Mouse (Mus musculus) cerebellum, adult 9-11 months (tissue): ENCODE measurements around the gene Inpp5k.
"Not testable (repeated sequence)": the region's sequence is repeated elsewhere in the genome, so short reads cannot be mapped to it uniquely, and the experiment has no call there.

ENCODE experiments used
- DNase-seq: peaks from one replicate; pipeline ENCODE4 v3.0.0; 2022

The Inpp5k gene

DNA sequence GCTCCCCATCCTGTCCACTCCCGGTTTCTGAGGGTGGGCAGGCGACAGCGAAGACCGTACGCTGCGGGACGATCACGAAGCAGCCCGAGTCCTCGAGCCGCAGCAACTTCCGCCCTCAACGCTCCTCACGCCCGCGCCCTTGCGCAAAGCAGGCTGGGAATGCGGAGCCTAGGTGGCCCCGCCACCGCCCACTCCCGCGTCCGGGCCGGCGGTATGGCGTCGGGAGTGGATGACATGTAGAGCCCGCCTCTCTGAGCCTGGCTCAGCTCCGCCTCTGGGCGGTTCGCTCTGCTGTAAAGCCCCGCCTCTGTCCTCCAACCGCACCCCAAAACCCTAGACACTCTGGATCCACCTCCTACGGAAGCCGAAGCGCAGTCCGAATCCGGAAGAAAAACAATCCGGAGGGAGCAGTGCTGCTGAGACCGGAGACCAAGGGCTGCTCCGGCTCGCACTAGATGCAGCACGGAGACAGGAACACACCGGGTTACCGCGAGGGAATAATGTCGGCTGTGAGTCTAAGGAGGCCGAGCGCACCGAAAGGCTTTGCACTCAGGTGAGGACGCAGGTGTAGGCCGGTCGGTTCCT lies at the start of gene Inpp5k:
Gene Inpp5k (plus strand): TSS at position 344 of the 585 bp plus-strand sequence.
- DNase-seq = peak; percentile 98

DNA sequence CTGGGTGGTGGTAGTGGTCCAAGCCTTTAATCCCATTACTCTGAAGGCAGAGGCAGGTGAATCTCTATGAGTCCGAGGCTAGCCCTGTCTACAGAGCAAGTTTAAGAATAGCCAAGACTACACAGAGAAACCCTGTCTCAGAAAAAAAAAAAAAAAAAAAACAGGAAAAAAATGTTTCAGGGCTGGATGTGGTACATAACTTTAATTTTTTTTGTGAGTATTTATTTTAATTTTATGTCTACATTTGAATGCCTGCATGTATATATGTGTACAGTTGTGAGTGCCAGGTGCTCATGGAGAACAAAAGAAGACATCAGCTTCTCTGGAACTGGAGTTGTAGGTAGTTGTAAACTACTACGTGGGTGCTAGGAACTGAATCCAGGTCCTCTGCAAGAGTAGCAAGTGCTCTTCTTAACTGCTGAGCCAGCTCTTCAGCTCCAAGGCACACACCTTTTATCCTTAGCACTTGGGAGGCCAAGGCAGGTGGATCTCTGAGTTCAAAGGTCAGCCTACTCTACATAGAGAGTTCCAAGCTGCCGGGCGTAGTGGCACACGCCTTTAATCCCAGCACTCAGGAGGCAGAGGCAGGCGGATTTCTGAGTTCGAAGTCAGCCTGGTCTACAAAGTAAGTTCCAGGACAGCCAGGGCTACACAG lies 49.2 kb upstream of the Inpp5k start:
- DNase-seq = peak; percentile 12

DNA sequence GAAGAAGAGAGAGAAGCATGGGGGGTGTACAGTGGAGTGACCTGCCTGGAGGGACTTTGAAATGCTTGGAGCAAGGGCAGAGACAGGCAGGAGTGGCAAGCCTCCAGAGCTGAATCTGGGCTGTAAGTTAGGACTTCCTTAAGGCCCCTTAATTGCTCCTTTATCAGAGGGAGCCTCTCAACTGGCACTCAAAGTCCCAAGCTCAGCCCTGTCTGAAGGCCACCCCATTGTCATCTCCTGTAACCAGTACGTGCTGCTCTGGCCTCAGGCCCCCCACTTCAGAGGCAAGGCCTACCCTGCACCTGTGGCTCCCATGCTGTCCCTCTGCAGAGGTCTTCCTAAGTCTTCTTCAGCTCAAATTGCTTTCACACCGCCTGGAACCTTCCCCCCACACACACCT lies 47.3 kb upstream of the Inpp5k start:
- no peak for DNase-seq

- no peak for DNase-seq
Observed at GRCm38 (mm10) chr11:75585061-75585460, 45.7 kb upstream of the Inpp5k start.

DNA sequence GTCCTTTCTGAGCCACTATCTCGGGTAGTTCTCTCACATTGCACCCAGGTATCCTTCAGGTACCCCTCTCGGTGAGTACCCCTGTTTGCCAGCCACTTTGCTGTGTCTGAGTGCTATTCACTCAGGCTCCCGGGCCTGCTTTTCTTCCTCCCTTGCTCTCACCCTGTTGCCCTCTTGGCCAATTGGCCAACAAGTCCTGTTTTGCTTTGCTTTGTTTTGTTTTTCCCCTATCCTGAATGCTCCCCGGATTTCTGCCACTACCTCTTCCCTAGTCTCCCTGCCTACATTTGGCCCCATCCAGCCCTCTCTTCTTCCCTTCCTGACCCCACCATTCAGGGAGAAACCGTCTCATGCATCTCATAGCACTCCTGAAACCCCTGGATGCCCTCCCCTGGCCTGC lies 44.8 kb upstream of the Inpp5k start:
- no peak for DNase-seq

DNA sequence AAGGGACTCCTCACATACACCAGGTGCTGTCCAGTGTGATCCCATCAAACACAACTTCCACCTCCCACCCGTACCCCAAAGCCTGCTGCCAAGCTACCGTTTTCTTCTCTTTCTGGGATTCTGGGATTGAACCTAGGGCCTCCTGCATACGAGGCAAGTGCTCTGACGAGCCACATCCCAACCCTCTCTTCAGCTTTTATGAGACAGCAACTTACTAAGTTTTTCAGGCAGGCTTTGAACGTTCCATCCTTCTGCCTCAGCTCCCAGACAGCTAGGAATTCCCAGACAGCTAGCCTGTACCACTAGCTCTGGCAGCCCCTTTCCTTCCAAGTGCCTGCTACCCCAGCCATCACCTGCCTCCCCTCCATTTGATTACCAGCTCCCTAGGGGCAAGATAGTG lies 43.8 kb upstream of the Inpp5k start:
- no peak for DNase-seq

DNA sequence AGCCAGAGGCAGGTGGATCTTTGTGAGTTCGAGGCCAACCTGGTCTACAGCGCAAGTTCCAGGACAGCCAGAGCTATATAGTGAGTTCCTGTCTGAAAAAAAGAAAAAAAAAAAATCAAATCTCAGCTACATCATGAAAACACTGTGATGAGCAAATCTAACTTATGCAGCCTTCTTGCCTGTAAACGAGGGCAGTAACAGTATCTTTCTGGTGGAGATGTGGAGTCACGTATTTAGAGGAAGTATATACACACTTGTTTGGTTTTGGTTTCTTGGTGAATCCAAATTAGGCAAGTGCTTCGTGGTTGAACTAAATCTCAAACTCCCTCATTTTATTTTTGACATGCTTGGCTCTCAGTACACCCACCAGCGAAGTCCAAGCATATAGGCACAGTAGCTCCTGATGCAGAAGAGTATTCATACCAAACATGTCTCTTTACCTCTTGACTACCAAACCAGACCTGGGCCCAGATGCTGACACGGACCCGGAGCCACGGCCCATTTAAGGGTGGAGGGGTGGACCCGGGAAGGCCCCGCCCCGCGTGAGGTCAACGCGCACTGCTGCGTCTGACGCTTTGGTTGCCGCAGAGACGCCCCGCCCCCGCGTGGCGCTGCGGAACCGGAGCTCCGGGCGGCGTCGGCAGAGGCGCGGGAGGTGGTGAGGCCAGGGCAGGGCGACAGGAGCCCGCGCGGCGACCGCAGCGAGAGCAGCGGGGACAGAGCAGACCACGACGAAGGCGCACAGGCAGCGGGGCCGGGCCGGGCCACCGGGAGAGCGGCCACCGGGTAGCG lies 43.1 kb upstream of the Inpp5k start, which contains the start of gene Pitpna:
Gene Pitpna (plus strand): TSS at position 605 of the 792 bp plus-strand sequence.
- DNase-seq = peak; percentile 96

DNA sequence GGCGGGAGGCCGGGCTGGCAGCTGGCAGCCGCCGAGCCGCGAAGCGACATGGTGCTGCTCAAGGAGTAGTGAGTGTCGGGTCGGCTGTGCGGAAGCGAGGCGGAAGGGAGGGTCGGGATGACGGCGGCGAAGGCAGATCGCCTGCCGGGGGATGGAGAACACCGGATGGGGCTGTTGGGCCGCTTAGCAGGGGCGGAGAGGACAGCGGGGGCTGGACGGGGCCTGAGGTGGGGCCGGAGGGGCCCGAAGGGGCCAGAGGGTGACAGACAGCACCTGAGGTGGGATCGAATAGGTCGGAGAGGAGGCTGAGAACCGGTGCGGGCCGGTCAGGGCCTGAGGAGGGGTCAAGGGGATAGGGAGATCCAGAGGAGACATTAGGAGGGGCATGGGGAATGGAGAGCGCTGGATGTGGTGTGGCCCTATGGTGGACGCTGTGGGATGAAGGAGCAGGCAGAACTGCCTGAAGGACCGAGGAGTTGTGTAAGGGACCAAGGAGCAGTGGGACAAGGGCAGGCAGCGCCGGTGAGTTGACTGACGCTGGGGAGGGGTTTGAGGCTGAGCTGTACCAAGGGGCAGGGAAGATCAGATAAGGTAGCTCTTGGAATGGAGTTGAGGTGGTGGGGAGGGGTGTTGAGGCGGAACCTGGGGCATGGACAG lies 42.4 kb upstream of the Inpp5k start:
- DNase-seq = no peak

DNA sequence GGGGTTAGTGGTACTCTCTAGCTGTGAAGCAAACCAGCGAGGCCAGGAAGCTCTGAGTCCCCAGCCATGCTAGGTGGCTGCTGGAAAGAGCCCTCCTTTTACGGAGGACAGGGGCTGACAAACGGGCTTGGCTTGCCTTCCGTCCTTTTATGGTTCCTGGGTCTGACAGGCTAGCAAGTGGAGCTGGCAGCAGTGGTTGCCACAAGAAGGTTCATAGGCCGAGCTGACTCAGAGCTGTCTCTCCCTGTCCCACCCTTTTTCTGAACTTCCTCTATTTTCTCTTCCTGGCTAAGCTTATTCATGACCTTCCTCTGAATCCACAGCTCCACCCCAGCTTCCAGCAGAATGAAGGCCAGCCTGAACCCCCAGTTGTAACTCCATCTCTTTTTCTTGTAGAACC lies 38.2 kb upstream of the Inpp5k start:
- no peak for DNase-seq

DNA sequence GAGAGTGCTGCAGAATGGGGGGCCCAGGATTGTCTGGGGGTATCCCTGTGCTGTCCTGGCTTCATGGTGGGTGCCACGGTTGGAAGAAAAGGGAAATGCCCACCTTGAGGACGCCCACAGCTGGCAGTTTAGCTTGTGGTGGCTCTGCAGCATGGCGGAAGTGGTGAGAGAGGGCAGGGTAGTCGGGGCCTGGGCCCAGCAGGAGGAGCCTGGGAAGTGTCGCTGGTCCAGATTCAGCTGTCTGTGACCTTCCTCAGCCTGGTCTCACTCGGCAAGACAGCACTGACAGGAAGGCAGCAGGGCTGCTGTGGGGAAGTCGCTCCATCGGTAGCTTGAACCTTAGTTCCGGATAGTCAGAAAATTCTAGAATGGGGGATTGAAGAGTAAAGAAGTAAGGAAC lies 36.4 kb upstream of the Inpp5k start:
- DNase-seq = no peak

DNA sequence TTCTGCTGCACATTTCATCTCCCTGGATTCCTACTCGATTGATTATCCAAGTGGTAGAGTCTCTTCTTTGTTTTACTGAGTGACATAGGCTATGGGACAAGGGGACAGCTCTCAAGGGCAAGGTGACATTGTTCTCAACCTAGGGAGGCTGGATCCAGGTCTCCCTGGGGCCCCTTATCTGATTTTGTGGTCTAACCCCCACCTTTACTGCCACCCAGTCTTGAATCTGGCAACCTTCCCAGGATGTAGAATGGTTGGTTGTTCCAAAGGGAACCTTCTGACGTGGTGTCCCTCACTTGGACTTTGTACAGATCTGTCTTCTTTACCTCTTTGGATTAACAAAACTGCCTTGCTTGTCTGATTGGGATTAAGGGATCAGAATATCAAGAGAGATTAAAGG lies 35.4 kb upstream of the Inpp5k start:
- DNase-seq = no peak

- no peak for DNase-seq
Observed at GRCm38 (mm10) chr11:75595816-75596215, 35.0 kb upstream of the Inpp5k start.

GRCm38 (mm10) chr11:75596726-75597255 lies 34.0 kb upstream of the Inpp5k start:
- DNase-seq = no peak

DNA sequence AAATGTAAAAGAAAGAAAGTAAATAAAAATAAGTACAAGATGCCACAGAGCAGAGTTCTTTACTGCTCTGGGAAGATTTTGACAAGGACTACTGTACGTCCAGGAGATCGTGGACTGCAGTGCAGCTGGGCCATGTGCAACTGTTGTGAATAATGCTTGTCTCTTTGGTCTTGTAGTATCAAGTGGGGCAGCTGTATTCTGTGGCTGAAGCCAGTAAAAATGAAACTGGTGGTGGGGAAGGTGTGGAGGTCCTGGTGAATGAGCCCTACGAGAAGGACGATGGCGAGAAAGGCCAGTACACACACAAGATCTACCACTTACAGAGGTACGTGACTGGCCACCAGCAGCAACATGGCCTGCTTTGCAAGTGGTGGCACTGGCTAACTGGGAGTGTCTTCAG lies 32.8 kb upstream of the Inpp5k start:
- DNase-seq = no peak

DNA sequence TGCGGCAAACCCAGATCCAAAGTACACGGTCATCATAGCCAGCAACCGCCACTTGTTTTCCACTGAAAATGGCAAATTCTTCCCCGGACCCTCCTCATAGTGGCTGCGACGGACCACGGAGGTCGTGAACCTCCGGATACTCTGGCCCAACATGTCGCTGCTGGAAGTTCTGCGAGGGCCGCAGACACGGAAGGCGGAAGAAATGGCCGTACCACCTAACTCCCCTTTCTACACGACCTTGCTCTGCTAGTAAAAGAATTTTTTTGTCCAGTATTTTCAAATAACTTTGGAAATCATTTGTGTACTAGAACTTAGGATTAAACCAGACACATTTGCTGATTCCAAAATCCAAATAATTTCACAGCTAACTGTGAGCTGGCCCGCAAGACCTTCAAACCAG lies 31.0 kb upstream of the Inpp5k start:
- DNase-seq = not testable (repeated sequence)

- no peak for DNase-seq
Observed at GRCm38 (mm10) chr11:75604826-75605225, 26.0 kb upstream of the Inpp5k start.

DNA sequence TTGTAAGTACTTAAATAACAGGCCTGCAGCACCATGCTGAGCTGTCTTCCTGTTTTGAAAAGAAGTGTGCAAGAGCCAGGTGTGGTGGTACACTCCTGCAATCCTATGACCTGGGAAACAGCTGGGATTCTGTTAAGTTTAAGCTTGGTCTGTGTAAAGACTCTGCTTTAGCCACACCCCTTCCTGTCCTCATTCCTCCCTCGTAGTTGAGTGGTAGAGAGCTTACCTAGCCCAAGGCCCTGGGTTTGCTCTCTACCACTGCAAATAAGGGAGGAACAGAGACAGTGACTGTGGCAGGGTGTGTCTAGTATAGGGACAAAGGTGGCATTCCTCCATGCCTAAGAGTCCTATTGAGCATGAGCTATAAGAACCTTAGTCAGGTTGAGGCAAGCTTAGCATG lies 25.5 kb upstream of the Inpp5k start:
- DNase-seq = no peak

GRCm38 (mm10) chr11:75608776-75609175 lies 22.0 kb upstream of the Inpp5k start:
- no peak for DNase-seq

GRCm38 (mm10) chr11:75610021-75610420 lies 20.8 kb upstream of the Inpp5k start:
- no peak for DNase-seq

- DNase-seq = no peak
Observed at GRCm38 (mm10) chr11:75614769-75615168, 16.0 kb upstream of the Inpp5k start.

GRCm38 (mm10) chr11:75615556-75615955 lies 15.2 kb upstream of the Inpp5k start:
- DNase-seq = no peak

- DNase-seq = no peak
Observed at GRCm38 (mm10) chr11:75619133-75619532, 11.7 kb upstream of the Inpp5k start.

DNA sequence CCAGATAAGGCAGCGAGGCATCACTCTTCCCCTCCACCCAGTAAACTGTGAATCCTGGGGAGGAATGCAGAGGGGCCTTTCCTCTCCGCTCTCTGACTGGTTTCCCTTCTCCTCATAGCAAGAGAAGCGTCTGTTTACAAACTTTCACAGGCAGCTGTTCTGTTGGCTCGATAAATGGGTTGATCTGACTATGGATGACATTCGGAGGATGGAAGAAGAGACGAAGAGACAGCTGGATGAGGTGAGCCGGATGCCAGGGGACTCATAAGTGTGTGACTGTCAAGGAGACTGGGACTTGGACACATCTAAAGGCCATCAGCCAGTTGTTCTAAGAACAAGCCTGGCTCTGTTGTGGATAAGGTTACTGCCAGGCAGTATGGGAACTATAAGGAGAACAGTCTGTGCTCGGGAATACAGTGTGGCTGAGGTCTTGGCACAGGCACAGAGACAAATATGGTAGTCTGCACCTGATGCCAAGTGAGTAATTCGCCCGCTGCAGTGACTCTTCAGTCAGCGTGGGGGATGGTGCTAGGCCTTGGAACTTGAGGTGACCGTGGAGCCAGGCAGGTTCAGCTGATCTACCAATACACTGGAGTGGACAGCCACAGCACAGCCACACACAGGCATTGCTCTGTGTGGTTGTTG lies 10.5 kb upstream of the Inpp5k start:
- DNase-seq = peak; percentile 79
